Mouse (Mus musculus): ENCODE data around the gene Slc8a1. TPM values are rescaled to one million over a fixed set of nuclear protein-coding genes. Genes with fewer than 3 reads are reported as not detected.

Gene Slc8a1
- total RNA-seq, 1 experiment, result 0.71 TPM

- no peak for TF ChIP-seq MAFK (IDR thresholded peaks at IDR 0.05; ENCODE audit: insufficient read depth, low read depth, low read length)
- TF ChIP-seq ZNF384 (IDR thresholded peaks at IDR 0.05; ENCODE audit: low read depth, low read length), result no peak
- no peak for TF ChIP-seq HCFC1 (IDR thresholded peaks at IDR 0.05; ENCODE audit: borderline replicate concordance, insufficient read depth, low read length)
- TF ChIP-seq ZC3H11A (IDR thresholded peaks at IDR 0.05; ENCODE audit: borderline replicate concordance, low read depth, low read length), result no peak
- no peak for TF ChIP-seq CHD2 (IDR thresholded peaks at IDR 0.05; ENCODE audit: low read depth, low read length)
- DNase-seq (ENCODE audit: low read depth, low spot score), result no peak
- H3K9me3 ChIP-seq (ENCODE audit: control insufficient read depth, insufficient read depth, low read depth, low read length), result no peaks in the 10 kb centered on the region
- no peaks in the 10 kb centered on the region for H3K36me3 ChIP-seq (ENCODE audit: control insufficient read depth, insufficient read depth, low read length, poor library complexity, severe bottlenecking)
- no peak overlapping the region for H3K9ac ChIP-seq (ENCODE audit: insufficient read depth, low read depth, low read length, poor library complexity, severe bottlenecking)
- in situ Hi-C loops (cut with MboI; ENCODE audit: low sequenced_read_pairs in 2 of 2, unreplicated experiment in 2 of 2), result no loop called here
- H3K4me1 ChIP-seq (ENCODE audit: control insufficient read depth in 2 of 2, insufficient read depth in 2 of 2, low read length in 2 of 2, poor library complexity in 1 of 2), result no peaks in the 10 kb centered on the region
- H3K4me3 ChIP-seq (ENCODE audit: insufficient read depth in 1 of 2, low read depth in 1 of 2, low read length in 2 of 2, poor library complexity in 1 of 2, severe bottlenecking in 1 of 2), result no peak overlapping the region
- no peak overlapping the region for H3K27ac ChIP-seq (ENCODE audit: insufficient read depth, low read depth, low read length, poor library complexity, severe bottlenecking)
Measured at GRCm38 (mm10) chr17:81565634-81566372, 172.4 kb downstream of the Slc8a1 start.

DNA sequence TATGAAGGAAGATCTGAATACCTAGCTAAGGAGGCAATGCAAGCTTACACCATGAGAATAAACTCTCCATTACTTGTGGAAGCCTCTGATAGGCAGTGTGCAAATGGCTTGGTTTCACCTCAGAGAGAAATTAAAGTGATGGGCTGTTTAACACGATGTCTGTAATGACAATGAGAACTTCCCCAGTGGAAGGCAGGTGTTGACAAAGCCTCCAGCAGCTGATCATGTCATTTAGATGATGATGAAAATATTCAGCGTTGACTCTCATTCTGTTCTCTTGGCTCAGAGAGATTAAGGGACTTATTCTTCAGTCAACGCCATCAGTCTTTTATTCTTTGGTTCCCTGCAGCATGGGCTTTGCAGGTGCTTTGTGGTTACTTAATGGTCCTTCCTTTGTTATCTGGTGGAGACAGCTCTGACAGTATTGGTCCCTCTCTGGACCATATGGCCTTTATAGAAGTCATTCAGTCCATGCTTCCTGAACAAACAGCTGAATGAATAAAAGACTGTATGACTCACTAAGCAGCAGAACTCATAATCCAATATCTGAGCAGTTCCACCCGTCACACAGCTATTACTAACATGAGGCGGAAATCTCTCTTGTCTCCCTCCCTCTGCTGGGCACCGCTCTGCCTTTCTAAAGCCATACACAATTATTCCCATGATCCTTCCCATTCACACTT is 184.0 kb downstream of the Slc8a1 start:
- no peak overlapping the region for H3K9ac ChIP-seq (ENCODE audit: insufficient read depth, low read depth, low read length, poor library complexity, severe bottlenecking)
- in situ Hi-C loops (cut with MboI; ENCODE audit: low sequenced_read_pairs in 2 of 2, unreplicated experiment in 2 of 2), result no loop called here
- H3K9me3 ChIP-seq (ENCODE audit: control insufficient read depth, insufficient read depth, low read depth, low read length), result no peaks in the 10 kb centered on the region
- H3K4me1 ChIP-seq (ENCODE audit: control insufficient read depth in 2 of 2, insufficient read depth in 2 of 2, low read length in 2 of 2, poor library complexity in 1 of 2), result no peaks in the 10 kb centered on the region
- no peak overlapping the region for H3K27ac ChIP-seq (ENCODE audit: insufficient read depth, low read depth, low read length, poor library complexity, severe bottlenecking)
- no peaks in the 10 kb centered on the region for H3K36me3 ChIP-seq (ENCODE audit: control insufficient read depth, insufficient read depth, low read length, poor library complexity, severe bottlenecking)
- no peak overlapping the region for H3K4me3 ChIP-seq (ENCODE audit: insufficient read depth in 1 of 2, low read depth in 1 of 2, low read length in 2 of 2, poor library complexity in 1 of 2, severe bottlenecking in 1 of 2)
- no peak for DNase-seq (ENCODE audit: low read depth, low spot score)
- no peak for TF ChIP-seq ZNF384 (IDR thresholded peaks at IDR 0.05; ENCODE audit: low read depth, low read length)
- TF ChIP-seq ZC3H11A (IDR thresholded peaks at IDR 0.05; ENCODE audit: borderline replicate concordance, low read depth, low read length), result no peak
- TF ChIP-seq MAFK (IDR thresholded peaks at IDR 0.05; ENCODE audit: insufficient read depth, low read depth, low read length), result no peak
- no peak for TF ChIP-seq CHD2 (IDR thresholded peaks at IDR 0.05; ENCODE audit: low read depth, low read length)
- no peak for TF ChIP-seq HCFC1 (IDR thresholded peaks at IDR 0.05; ENCODE audit: borderline replicate concordance, insufficient read depth, low read length)

- Histone ChIP-seq H3K9me3 (ENCODE audit: control insufficient read depth, insufficient read depth, low read depth, low read length) (no peaks in the 10 kb centered on the region), H3K9ac (ENCODE audit: insufficient read depth, low read depth, low read length, poor library complexity, severe bottlenecking) (no peak overlapping the region), H3K4me3 (ENCODE audit: insufficient read depth in 1 of 2, low read depth in 1 of 2, low read length in 2 of 2, poor library complexity in 1 of 2, severe bottlenecking in 1 of 2) (no peak overlapping the region), H3K36me3 (ENCODE audit: control insufficient read depth, insufficient read depth, low read length, poor library complexity, severe bottlenecking) (no peaks in the 10 kb centered on the region), H3K4me1 (ENCODE audit: control insufficient read depth in 2 of 2, insufficient read depth in 2 of 2, low read length in 2 of 2, poor library complexity in 1 of 2) (no peaks in the 10 kb centered on the region), H3K27ac (ENCODE audit: insufficient read depth, low read depth, low read length, poor library complexity, severe bottlenecking) (no peak overlapping the region)
- in situ Hi-C loops (cut with MboI; ENCODE audit: low sequenced_read_pairs in 2 of 2, unreplicated experiment in 2 of 2), result no loop called here
- TF ChIP-seq CHD2 (IDR thresholded peaks at IDR 0.05; ENCODE audit: low read depth, low read length), result no peak
- no peak for TF ChIP-seq MAFK (IDR thresholded peaks at IDR 0.05; ENCODE audit: insufficient read depth, low read depth, low read length)
- no peak for TF ChIP-seq ZC3H11A (IDR thresholded peaks at IDR 0.05; ENCODE audit: borderline replicate concordance, low read depth, low read length)
- no peak for TF ChIP-seq HCFC1 (IDR thresholded peaks at IDR 0.05; ENCODE audit: borderline replicate concordance, insufficient read depth, low read length)
- no peak for TF ChIP-seq ZNF384 (IDR thresholded peaks at IDR 0.05; ENCODE audit: low read depth, low read length)
- DNase-seq (ENCODE audit: low read depth, low spot score), result no peak
Measured at GRCm38 (mm10) chr17:81551856-81552635, 186.1 kb downstream of the Slc8a1 start.

GRCm38 (mm10) chr17:81550864-81551263 is 187.3 kb downstream of the Slc8a1 start:
- no peak for DNase-seq (ENCODE audit: low read depth, low spot score)
- H3K9me3 ChIP-seq (ENCODE audit: control insufficient read depth, insufficient read depth, low read depth, low read length), result no peaks in the 10 kb centered on the region
- TF ChIP-seq HCFC1 (IDR thresholded peaks at IDR 0.05; ENCODE audit: borderline replicate concordance, insufficient read depth, low read length), result no peak
- TF ChIP-seq MAFK (IDR thresholded peaks at IDR 0.05; ENCODE audit: insufficient read depth, low read depth, low read length), result no peak
- TF ChIP-seq ZC3H11A (IDR thresholded peaks at IDR 0.05; ENCODE audit: borderline replicate concordance, low read depth, low read length), result no peak
- TF ChIP-seq CHD2 (IDR thresholded peaks at IDR 0.05; ENCODE audit: low read depth, low read length), result no peak
- no peak for TF ChIP-seq ZNF384 (IDR thresholded peaks at IDR 0.05; ENCODE audit: low read depth, low read length)
- in situ Hi-C loops (cut with MboI; ENCODE audit: low sequenced_read_pairs in 2 of 2, unreplicated experiment in 2 of 2), result no loop called here
- no peak overlapping the region for H3K9ac ChIP-seq (ENCODE audit: insufficient read depth, low read depth, low read length, poor library complexity, severe bottlenecking)
- H3K27ac ChIP-seq (ENCODE audit: insufficient read depth, low read depth, low read length, poor library complexity, severe bottlenecking), result no peak overlapping the region
- no peaks in the 10 kb centered on the region for H3K4me1 ChIP-seq (ENCODE audit: control insufficient read depth in 2 of 2, insufficient read depth in 2 of 2, low read length in 2 of 2, poor library complexity in 1 of 2)
- no peak overlapping the region for H3K4me3 ChIP-seq (ENCODE audit: insufficient read depth in 1 of 2, low read depth in 1 of 2, low read length in 2 of 2, poor library complexity in 1 of 2, severe bottlenecking in 1 of 2)
- H3K36me3 ChIP-seq (ENCODE audit: control insufficient read depth, insufficient read depth, low read length, poor library complexity, severe bottlenecking), result no peaks in the 10 kb centered on the region

Measured in ES-E14 (cell line).